Mouse (Mus musculus): ENCODE results near the gene Tjp3.

GRCm38 (mm10) chr10:81293334-81294030, 2.1 kb upstream of the Tjp3 start:
- TF ChIP-seq CHD2 (IDR thresholded peaks at IDR 0.05; ENCODE audit: low read depth, low read length) (no peak), ZC3H11A (IDR thresholded peaks at IDR 0.05; ENCODE audit: borderline replicate concordance, low read depth, low read length) (no peak), HCFC1 (IDR thresholded peaks at IDR 0.05; ENCODE audit: borderline replicate concordance, insufficient read depth, low read length) (no peak), ZNF384 (IDR thresholded peaks at IDR 0.05; ENCODE audit: low read depth, low read length) (no peak), MAFK (IDR thresholded peaks at IDR 0.05; ENCODE audit: insufficient read depth, low read depth, low read length) (no peak)
